Mouse (Mus musculus): ENCODE measurements around the gene Fbxl13. TPM values are rescaled to one million over a fixed set of nuclear protein-coding genes. Genes with fewer than 3 reads are reported as not detected.

Gene Fbxl13
- under 1 TPM in 1 of 2 experiments, not detected in 1; 0.20 TPM for total RNA-seq (2021)
- long read RNA-seq, experiment 1, result 0 reads
- long read RNA-seq, experiment 2, result 0 reads

- peak; percentile 73 to 74 for DNase-seq (ENCODE audit: low spot score in 2 of 2)
Observed at GRCm38 (mm10) chr5:21645439-21646132, at the start of gene Fbxl13, which contains the start of gene Armc10. Gene Fbxl13, minus strand, starts transcription at chr5:21645634. Gene Armc10, plus strand, starts transcription at chr5:21645813.

- DNase-seq (ENCODE audit: low spot score in 2 of 2), result no peak
Observed at GRCm38 (mm10) chr5:21694854-21695490, 49.5 kb upstream of the Fbxl13 start.

GRCm38 (mm10) chr5:21693372-21693870, 48.0 kb upstream of the Fbxl13 start:
- no peak for DNase-seq (ENCODE audit: low spot score in 2 of 2)

GRCm38 (mm10) chr5:21692230-21692629, 46.8 kb upstream of the Fbxl13 start:
- no peak for DNase-seq (ENCODE audit: low spot score in 2 of 2)

GRCm38 (mm10) chr5:21687042-21687441, 41.6 kb upstream of the Fbxl13 start:
- DNase-seq (ENCODE audit: low spot score in 2 of 2), result no peak

- no peak for DNase-seq (ENCODE audit: low spot score in 2 of 2)
Observed at GRCm38 (mm10) chr5:21685001-21685400, 39.6 kb upstream of the Fbxl13 start.

- DNase-seq (ENCODE audit: low spot score in 2 of 2), result no peak
Observed at GRCm38 (mm10) chr5:21683811-21684210, 38.4 kb upstream of the Fbxl13 start.

GRCm38 (mm10) chr5:21680940-21681339, 35.5 kb upstream of the Fbxl13 start:
- DNase-seq (ENCODE audit: low spot score in 2 of 2), result no peak

- DNase-seq (ENCODE audit: low spot score in 2 of 2), result no peak
Observed at GRCm38 (mm10) chr5:21680029-21680428, 34.6 kb upstream of the Fbxl13 start.

- no peak for DNase-seq (ENCODE audit: low spot score in 2 of 2)
Observed at GRCm38 (mm10) chr5:21678363-21678762, 32.9 kb upstream of the Fbxl13 start.

- no peak for DNase-seq (ENCODE audit: low spot score in 2 of 2)
Observed at GRCm38 (mm10) chr5:21677939-21678338, 32.5 kb upstream of the Fbxl13 start.

- DNase-seq (ENCODE audit: low spot score in 2 of 2), result no peak
Observed at GRCm38 (mm10) chr5:21675494-21675893, 30.1 kb upstream of the Fbxl13 start.

- DNase-seq (ENCODE audit: low spot score in 2 of 2), result no peak
Observed at GRCm38 (mm10) chr5:21675019-21675418, 29.6 kb upstream of the Fbxl13 start.

- no peak for DNase-seq (ENCODE audit: low spot score in 2 of 2)
Observed at GRCm38 (mm10) chr5:21673742-21674141, 28.3 kb upstream of the Fbxl13 start.

GRCm38 (mm10) chr5:21672812-21673635, 27.6 kb upstream of the Fbxl13 start:
- DNase-seq (ENCODE audit: low spot score in 2 of 2), result no peak

GRCm38 (mm10) chr5:21669307-21669706, 23.9 kb upstream of the Fbxl13 start:
- DNase-seq (ENCODE audit: low spot score in 2 of 2), result no peak

- no peak for DNase-seq (ENCODE audit: low spot score in 2 of 2)
Observed at GRCm38 (mm10) chr5:21667191-21668137, 22.0 kb upstream of the Fbxl13 start.

GRCm38 (mm10) chr5:21663081-21663480, 17.6 kb upstream of the Fbxl13 start:
- DNase-seq (ENCODE audit: low spot score in 2 of 2), result no peak

- DNase-seq (ENCODE audit: low spot score in 2 of 2), result no peak
Observed at GRCm38 (mm10) chr5:21660850-21661249, 15.4 kb upstream of the Fbxl13 start.

All from adrenal gland, adult 18-20 months (tissue).